Mouse (Mus musculus): ENCODE measurements around the gene D430041D05Rik. TPM values are rescaled to one million over a fixed set of nuclear protein-coding genes. Genes with fewer than 3 reads are reported as not detected.
A peak's percentile ranks its signal among the peaks of the same experiment; 100 is the strongest.

The D430041D05Rik gene
- polyA plus RNA-seq, 1 experiment from 2014 or later, result 7.9 TPM

- Histone ChIP-seq H3K4me2 (ENCODE audit: low read length) (no peak overlapping the region), H3K4me3 (ENCODE audit: low read depth, low read length) (no peak overlapping the region), H3K9ac (ENCODE audit: low read length) (no peak overlapping the region), H3K36me3 (ENCODE audit: control insufficient read depth, insufficient read depth, low read length) (no peaks in the 10 kb centered on the region), H3K27ac (ENCODE audit: low read depth, low read length) (no peak overlapping the region), H3K9me3 (replicated peaks; ENCODE audit: control insufficient read depth, low read length) (no peaks in the 10 kb centered on the region), H3K27me3 (replicated peaks; ENCODE audit: control insufficient read depth, insufficient read depth, low read length) (no peaks in the 10 kb centered on the region), H3K4me1 (ENCODE audit: control insufficient read depth, insufficient read depth, low read length) (peaks cover 6% of the 10 kb centered on the region)
- DNase-seq (ENCODE audit: low spot score) (no peak), ATAC-seq (no peak)
- 72% methylated on average over 15 of the region's 15 CpGs for WGBS
Observed at GRCm38 (mm10) chr2:104256585-104256984, 154.2 kb downstream of the D430041D05Rik start.

- Histone ChIP-seq H3K27ac (ENCODE audit: low read depth, low read length) (no peak overlapping the region), H3K36me3 (ENCODE audit: control insufficient read depth, insufficient read depth, low read length) (no peaks in the 10 kb centered on the region), H3K4me2 (ENCODE audit: low read length) (no peak overlapping the region), H3K9me3 (replicated peaks; ENCODE audit: control insufficient read depth, low read length) (no peaks in the 10 kb centered on the region), H3K4me1 (ENCODE audit: control insufficient read depth, insufficient read depth, low read length) (peaks cover 9% of the 10 kb centered on the region), H3K27me3 (replicated peaks; ENCODE audit: control insufficient read depth, insufficient read depth, low read length) (no peaks in the 10 kb centered on the region), H3K4me3 (ENCODE audit: low read depth, low read length) (no peak overlapping the region), H3K9ac (ENCODE audit: low read length) (no peak overlapping the region)
- DNase-seq (ENCODE audit: low spot score) (no peak), ATAC-seq (no peak)
- 93% methylated on average over 9 of the region's 9 CpGs for WGBS
Observed at GRCm38 (mm10) chr2:104254944-104255343, 155.9 kb downstream of the D430041D05Rik start.

DNA sequence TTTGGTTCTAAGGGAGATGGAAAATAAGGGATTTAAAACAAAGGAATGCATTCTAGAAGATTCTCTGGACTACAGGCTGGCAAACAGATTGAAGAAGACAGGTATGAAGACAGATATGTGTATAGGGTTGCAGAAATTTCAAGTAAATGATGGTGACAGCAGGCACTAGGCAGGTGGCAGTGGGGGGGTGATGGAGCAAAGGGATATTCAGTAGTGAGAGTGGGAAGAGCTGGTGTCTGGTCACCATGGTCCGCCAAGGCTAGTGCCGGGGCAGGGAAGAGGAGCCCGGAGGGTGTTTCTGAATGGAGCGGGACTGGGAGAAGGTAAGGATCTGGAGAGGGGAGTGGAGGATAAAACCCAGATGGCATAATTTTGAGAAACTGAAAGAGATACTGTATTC, 157.5 kb downstream of the D430041D05Rik start:
- no peak overlapping the region for H3K27ac ChIP-seq (ENCODE audit: low read depth, low read length)
- no peak overlapping the region for H3K4me2 ChIP-seq (ENCODE audit: low read length)
- 94% methylated on average over 4 of the region's 4 CpGs for WGBS
- H3K9ac ChIP-seq (ENCODE audit: low read length), result no peak overlapping the region
- no peaks in the 10 kb centered on the region for H3K36me3 ChIP-seq (ENCODE audit: control insufficient read depth, insufficient read depth, low read length)
- DNase-seq (ENCODE audit: low spot score) (no peak), ATAC-seq (no peak)
- H3K4me1 ChIP-seq (ENCODE audit: control insufficient read depth, insufficient read depth, low read length), result peaks cover 9% of the 10 kb centered on the region
- no peaks in the 10 kb centered on the region for H3K9me3 ChIP-seq (replicated peaks; ENCODE audit: control insufficient read depth, low read length)
- no peaks in the 10 kb centered on the region for H3K27me3 ChIP-seq (replicated peaks; ENCODE audit: control insufficient read depth, insufficient read depth, low read length)
- H3K4me3 ChIP-seq (ENCODE audit: low read depth, low read length), result no peak overlapping the region

DNA sequence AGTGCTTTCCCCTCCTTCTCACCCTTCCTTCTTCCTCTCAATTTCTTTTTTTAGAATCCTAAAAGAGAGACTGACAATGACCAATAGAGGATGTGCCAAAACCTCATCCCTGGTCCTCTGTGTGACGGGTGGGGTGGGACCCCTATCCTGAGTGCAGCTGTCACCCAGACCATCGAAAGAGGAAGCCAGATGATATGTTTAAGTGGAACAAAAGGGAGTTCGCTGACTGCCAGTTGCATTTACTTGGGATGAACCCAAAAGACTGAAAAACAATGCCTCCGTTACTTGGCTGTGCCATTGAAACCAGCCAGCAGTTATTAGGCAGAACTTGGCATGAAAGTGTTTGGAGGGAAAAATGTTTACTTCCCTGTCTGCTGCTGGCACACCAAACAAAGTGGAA, 159.2 kb downstream of the D430041D05Rik start:
- H3K4me3 ChIP-seq (ENCODE audit: low read depth, low read length), result no peak overlapping the region
- DNase-seq (ENCODE audit: low spot score) (peak; percentile 77), ATAC-seq (peak; percentile 60; the same call in 1 of the 2 replicates)
- no peak overlapping the region for H3K9ac ChIP-seq (ENCODE audit: low read length)
- peaks cover 9% of the 10 kb centered on the region for H3K4me1 ChIP-seq (ENCODE audit: control insufficient read depth, insufficient read depth, low read length)
- H3K27me3 ChIP-seq (replicated peaks; ENCODE audit: control insufficient read depth, insufficient read depth, low read length), result no peaks in the 10 kb centered on the region
- H3K4me2 ChIP-seq (ENCODE audit: low read length), result no peak overlapping the region
- 22% methylated on average over 4 of the region's 4 CpGs for WGBS
- H3K9me3 ChIP-seq (replicated peaks; ENCODE audit: control insufficient read depth, low read length), result no peaks in the 10 kb centered on the region
- no peak overlapping the region for H3K27ac ChIP-seq (ENCODE audit: low read depth, low read length)
- no peaks in the 10 kb centered on the region for H3K36me3 ChIP-seq (ENCODE audit: control insufficient read depth, insufficient read depth, low read length)

DNA sequence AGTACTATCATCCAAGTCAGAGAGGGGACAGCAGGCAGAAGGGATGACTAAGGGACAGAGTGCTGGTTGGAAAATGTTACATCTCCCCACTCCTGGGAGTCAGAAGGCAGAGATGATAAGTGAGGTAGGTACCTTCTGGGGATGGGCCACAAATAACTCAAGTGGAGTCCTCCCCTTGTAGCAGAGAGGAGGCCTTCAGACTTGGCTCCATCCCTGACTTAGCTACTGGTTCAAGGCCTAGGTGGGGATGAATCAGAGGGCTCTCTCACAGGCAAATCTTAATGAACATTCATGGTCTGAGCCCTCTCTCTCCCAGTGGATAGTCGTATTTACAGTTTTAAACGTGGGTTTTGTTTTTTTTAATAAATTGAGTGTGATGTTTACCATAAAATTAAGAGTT, 161.0 kb downstream of the D430041D05Rik start:
- Histone ChIP-seq H3K4me2 (ENCODE audit: low read length) (no peak overlapping the region), H3K4me1 (ENCODE audit: control insufficient read depth, insufficient read depth, low read length) (peaks cover 9% of the 10 kb centered on the region), H3K27me3 (replicated peaks; ENCODE audit: control insufficient read depth, insufficient read depth, low read length) (no peaks in the 10 kb centered on the region), H3K9ac (ENCODE audit: low read length) (no peak overlapping the region), H3K4me3 (ENCODE audit: low read depth, low read length) (no peak overlapping the region), H3K9me3 (replicated peaks; ENCODE audit: control insufficient read depth, low read length) (no peaks in the 10 kb centered on the region), H3K36me3 (ENCODE audit: control insufficient read depth, insufficient read depth, low read length) (no peaks in the 10 kb centered on the region), H3K27ac (ENCODE audit: low read depth, low read length) (no peak overlapping the region)
- 85% methylated on average over 2 of the region's 2 CpGs for WGBS
- DNase-seq (ENCODE audit: low spot score), result no peak
- no peak for ATAC-seq

DNA sequence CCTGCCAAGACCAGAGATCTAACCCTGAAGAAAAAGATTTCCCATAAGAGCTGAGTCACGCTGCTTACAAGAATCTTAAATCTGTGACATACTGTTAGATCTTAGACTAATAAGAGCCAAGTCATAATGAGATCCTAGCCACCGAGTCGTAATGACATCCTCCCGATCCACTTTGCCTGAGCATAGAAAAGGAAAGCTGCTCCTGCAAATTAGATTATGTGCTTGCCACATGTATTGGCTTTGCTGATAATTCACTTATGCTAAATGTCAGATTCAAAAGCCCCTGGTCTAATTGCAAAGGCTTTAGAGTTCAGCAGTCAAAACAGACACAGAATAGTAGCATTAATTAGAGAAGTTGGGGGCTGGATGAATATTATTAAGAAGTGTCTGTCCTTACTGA, 164.0 kb downstream of the D430041D05Rik start:
- WGBS, result 33% methylated on average over 4 of the region's 4 CpGs
- H3K4me2 ChIP-seq (ENCODE audit: low read length), result no peak overlapping the region
- H3K4me1 ChIP-seq (ENCODE audit: control insufficient read depth, insufficient read depth, low read length), result peaks cover 3% of the 10 kb centered on the region; the same call in 1 of the 2 replicates
- ATAC-seq (no peak), DNase-seq (ENCODE audit: low spot score) (no peak)
- no peak overlapping the region for H3K9ac ChIP-seq (ENCODE audit: low read length)
- H3K9me3 ChIP-seq (replicated peaks; ENCODE audit: control insufficient read depth, low read length), result no peaks in the 10 kb centered on the region
- no peaks in the 10 kb centered on the region for H3K36me3 ChIP-seq (ENCODE audit: control insufficient read depth, insufficient read depth, low read length)
- no peaks in the 10 kb centered on the region for H3K27me3 ChIP-seq (replicated peaks; ENCODE audit: control insufficient read depth, insufficient read depth, low read length)
- H3K27ac ChIP-seq (ENCODE audit: low read depth, low read length), result no peak overlapping the region
- no peak overlapping the region for H3K4me3 ChIP-seq (ENCODE audit: low read depth, low read length)

DNA sequence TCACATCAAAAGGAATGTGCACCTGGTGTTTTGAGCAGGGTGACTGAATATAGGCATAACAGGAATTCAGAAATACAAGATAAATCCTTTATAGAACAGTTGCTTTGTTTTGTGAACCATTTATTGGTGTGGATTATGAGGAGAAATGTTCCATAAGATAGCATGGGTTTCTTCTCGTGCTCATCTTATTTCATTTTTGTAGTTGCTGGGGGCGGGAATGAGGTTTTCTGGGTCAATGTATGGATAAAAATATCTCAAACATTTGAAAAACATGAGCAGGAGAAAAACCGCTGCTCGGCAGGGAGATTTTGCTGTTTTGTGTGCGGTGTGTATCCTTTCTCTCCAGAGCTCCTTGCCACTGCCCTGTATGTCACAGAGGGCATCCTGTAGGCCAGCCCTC, 168.8 kb downstream of the D430041D05Rik start:
- no peaks in the 10 kb centered on the region for H3K36me3 ChIP-seq (ENCODE audit: control insufficient read depth, insufficient read depth, low read length)
- H3K27ac ChIP-seq (ENCODE audit: low read depth, low read length), result no peak overlapping the region
- ATAC-seq (no peak), DNase-seq (ENCODE audit: low spot score) (no peak)
- no peaks in the 10 kb centered on the region for H3K4me1 ChIP-seq (ENCODE audit: control insufficient read depth, insufficient read depth, low read length)
- WGBS, result 85% methylated on average over 5 of the region's 5 CpGs
- no peak overlapping the region for H3K4me3 ChIP-seq (ENCODE audit: low read depth, low read length)
- no peak overlapping the region for H3K9ac ChIP-seq (ENCODE audit: low read length)
- H3K9me3 ChIP-seq (replicated peaks; ENCODE audit: control insufficient read depth, low read length), result no peaks in the 10 kb centered on the region
- no peak overlapping the region for H3K4me2 ChIP-seq (ENCODE audit: low read length)
- no peaks in the 10 kb centered on the region for H3K27me3 ChIP-seq (replicated peaks; ENCODE audit: control insufficient read depth, insufficient read depth, low read length)

GRCm38 (mm10) chr2:104237141-104237540, 173.7 kb downstream of the D430041D05Rik start:
- 72% methylated on average over 4 of the region's 4 CpGs for WGBS

GRCm38 (mm10) chr2:104230444-104230843, 180.4 kb downstream of the D430041D05Rik start:
- Histone ChIP-seq H3K4me3 (ENCODE audit: low read depth, low read length) (no peak overlapping the region), H3K9me3 (replicated peaks; ENCODE audit: control insufficient read depth, low read length) (no peaks in the 10 kb centered on the region), H3K4me1 (ENCODE audit: control insufficient read depth, insufficient read depth, low read length) (no peaks in the 10 kb centered on the region), H3K27ac (ENCODE audit: low read depth, low read length) (no peak overlapping the region), H3K27me3 (replicated peaks; ENCODE audit: control insufficient read depth, insufficient read depth, low read length) (no peaks in the 10 kb centered on the region), H3K4me2 (ENCODE audit: low read length) (no peak overlapping the region), H3K36me3 (ENCODE audit: control insufficient read depth, insufficient read depth, low read length) (no peaks in the 10 kb centered on the region), H3K9ac (ENCODE audit: low read length) (no peak overlapping the region)
- WGBS, result 73% methylated on average over 2 of the region's 2 CpGs
- DNase-seq (ENCODE audit: low spot score) (no peak), ATAC-seq (no peak)

More at GRCm38 (mm10) chr2:104237141-104237540, 173.7 kb downstream of the D430041D05Rik start:
- Histone ChIP-seq H3K4me1 (ENCODE audit: control insufficient read depth, insufficient read depth, low read length) (no peaks in the 10 kb centered on the region), H3K9me3 (replicated peaks; ENCODE audit: control insufficient read depth, low read length) (no peaks in the 10 kb centered on the region), H3K4me2 (ENCODE audit: low read length) (no peak overlapping the region), H3K4me3 (ENCODE audit: low read depth, low read length) (no peak overlapping the region), H3K9ac (ENCODE audit: low read length) (no peak overlapping the region), H3K27ac (ENCODE audit: low read depth, low read length) (no peak overlapping the region), H3K27me3 (replicated peaks; ENCODE audit: control insufficient read depth, insufficient read depth, low read length) (no peaks in the 10 kb centered on the region), H3K36me3 (ENCODE audit: control insufficient read depth, insufficient read depth, low read length) (no peaks in the 10 kb centered on the region)
- no peak for ATAC-seq
- DNase-seq (ENCODE audit: low spot score), result no peak

Measured in forebrain, embryonic 14.5 days (tissue).